Mouse (Mus musculus) fat pad, adult 2 months (tissue): ENCODE measurements around the gene Slc16a7.

Experiments
- DNase-seq: peaks from one replicate; pipeline ENCODE4 v3.0.0-alpha.2; 2011; ENCODE audit warnings: low read depth, low spot score; ENCODE audit errors: extremely low read depth

Slc16a7 gene

DNA sequence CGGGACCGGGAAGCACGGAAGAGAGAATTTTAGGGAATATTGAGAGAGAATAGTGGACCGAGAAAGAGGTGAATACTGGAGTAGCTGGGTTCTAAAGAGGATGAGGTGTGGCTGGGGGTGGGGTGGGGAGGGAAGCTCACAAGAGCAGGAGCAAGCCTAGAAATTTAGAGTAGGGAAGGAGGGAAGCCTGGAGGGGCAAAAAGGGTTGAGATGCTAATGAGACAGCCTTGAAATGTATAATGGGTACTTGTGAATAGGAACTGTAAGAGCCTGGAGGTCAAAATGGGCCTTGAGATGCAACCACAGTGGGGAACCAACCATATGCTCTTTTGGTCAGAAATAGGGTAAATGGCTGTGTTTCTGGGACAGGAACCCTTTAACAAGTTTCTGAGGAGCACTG lies 203.9 kb downstream of the Slc16a7 start:
- DNase-seq = no peak

DNA sequence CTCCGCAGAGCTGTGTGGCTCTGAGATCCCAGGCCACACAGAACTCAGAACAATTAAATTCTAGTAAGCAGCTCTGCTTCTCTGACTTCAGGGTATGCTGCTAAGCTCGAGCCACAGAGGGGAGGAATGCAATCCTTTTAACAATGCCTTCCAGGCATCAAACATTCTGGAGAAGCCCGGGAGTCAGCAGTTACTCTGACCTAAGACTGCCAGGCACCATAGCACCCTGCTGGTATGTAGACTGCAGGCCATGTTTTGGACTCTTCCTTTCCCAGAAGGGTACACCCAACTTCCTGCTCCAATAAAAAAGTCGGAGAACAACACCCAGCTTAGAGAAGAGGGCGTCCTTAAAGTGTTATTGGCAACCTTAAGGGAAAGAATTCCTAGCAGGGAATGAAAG lies 205.1 kb downstream of the Slc16a7 start:
- DNase-seq = no peak

DNA sequence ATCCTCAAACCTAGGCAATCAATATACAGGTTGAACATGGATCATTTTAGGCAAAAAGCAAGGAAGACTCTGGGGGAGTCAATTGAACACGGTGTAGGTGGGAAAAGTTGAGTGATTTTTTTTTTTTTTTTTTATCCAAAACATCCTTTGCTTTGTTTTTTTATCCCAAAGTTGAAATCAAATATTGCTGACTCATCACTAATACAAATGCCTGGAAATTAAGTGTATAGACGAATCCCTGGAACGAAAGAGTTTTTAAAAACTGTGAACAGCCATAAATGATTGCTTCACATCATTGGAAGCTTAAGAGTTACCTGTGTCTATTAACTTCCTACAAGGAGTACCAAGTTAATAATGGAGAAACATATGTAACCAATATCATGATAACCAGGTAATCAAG lies 206.7 kb downstream of the Slc16a7 start:
- DNase-seq = no peak

DNA sequence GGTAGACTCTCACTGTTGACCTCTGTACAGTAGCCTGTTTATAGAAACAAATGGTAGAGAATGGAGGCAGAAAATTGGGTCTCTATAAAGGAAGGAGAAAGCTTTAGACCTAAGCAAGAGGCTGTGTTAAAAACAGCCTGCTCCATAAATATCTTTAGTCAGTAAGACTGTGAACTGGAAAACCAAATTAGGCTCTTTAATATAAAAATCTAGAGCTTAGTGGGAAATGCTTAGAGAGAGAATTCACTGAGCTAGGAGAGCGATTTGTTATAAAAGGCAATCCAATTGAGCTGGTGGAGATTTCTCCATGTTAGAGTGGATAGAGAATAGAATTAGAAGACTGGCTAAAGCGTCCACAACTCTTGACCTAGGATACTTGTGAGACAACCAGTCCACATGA lies 211.5 kb downstream of the Slc16a7 start:
- no peak for DNase-seq

DNA sequence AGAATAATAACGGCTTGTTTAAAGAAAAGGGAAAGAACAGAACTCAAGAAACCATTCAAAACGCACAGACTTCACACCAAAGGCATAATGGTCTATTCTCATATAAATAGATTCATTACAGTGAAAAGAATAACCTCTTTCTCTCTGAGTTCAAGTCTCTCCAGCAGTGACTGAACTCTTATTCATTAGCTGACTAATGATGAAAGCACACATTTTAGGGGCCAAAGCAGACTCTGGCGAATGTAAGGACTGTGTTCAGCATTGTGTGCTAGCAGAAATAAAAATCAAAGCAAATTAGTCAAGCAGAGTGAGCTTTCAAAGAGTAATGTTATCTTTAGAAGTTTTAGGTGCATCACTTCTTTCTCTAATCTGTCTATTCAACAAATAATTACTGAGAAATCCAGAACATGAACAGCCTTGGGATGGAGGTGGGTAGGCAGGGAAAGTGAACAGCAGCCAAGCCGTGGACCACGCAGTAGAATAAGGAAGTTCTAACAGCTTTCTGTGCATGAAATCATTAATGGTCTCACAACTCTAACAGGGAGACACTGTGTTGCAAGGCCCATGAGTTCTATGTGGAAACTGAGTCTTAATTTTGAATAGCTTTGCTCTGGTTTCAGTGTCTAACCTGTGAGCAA lies 214.1 kb downstream of the Slc16a7 start:
- no peak for DNase-seq

DNA sequence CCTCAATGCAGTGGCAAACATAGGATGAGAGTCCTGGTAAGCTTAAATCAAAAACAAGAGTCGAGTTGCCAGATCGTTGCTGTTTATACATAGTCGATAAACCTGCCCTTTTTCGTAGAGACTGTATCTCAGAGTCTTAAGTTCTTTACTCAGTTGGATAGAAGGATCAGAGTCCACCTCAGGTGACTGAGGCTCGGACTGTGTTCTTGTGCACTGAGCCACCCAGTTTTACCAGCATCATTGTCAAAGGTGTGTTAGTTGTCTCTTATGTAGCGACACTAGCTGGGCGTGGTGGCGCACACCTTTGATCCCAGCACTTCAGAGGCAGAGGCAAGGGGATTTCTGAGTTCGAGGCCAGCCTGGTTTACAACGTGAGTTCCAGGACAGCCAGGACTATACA lies 217.6 kb downstream of the Slc16a7 start:
- no peak for DNase-seq

DNA sequence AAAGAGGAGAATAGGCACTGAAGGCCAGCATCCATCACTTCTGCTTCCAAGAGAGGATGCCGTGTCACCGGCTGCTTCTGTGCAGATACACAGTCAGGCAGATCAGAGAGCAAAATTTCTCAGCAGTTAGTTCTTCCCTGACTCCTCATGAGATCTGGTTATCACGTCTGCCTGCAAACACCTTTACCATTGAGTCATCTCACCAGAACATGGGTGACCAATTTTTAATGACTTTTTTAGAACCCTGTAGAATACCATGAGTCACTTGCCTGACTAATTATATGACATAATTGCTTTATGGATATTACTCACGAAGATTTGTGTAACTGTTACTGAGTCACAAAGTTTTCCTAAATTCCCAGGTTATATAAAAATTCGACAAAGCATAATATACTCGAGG lies 218.1 kb downstream of the Slc16a7 start:
- no peak for DNase-seq
